Mouse (Mus musculus) liver, embryonic 14.5 days (tissue): ENCODE measurements around the gene Mtf2.
A peak's percentile ranks its signal among the peaks of the same experiment; 100 is the strongest.

Experiments
- CTCF ChIP-seq: IDR thresholded peaks from 2 replicates; pipeline ENCODE4 v1.5.1; 2016; ENCODE audit warnings: antibody characterized with exemption, low read depth, control low read depth
- EP300 ChIP-seq: IDR thresholded peaks from 2 replicates; pipeline ENCODE4 v1.6.1; 2016; ENCODE audit warnings: antibody characterized with exemption, low read depth

DNA sequence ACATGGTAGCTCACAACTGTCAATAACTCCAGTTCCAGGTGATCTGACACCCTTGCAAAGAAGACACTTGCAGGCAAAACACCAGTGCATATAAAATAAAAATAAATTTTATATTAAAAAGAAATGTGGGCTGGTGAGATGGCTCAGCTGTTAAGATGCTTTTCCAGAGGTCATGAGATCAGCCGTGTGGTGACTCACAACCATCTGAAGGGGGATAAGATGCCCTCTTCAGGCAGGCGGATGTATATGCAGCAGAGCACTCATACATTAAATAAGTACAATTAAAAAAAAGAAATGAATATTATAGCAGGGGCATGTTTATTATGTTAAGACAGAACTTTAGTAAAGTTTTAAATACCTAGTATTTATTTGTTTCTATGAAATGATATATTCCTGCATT lies 16.9 kb downstream of the Mtf2 start:
- TF ChIP-seq CTCF (peak; percentile 52), EP300 (no peak)
